Mouse (Mus musculus) CH12.LX (cell line): ENCODE results near the gene Herc1. TPM values are rescaled to one million over a fixed set of nuclear protein-coding genes. Genes with fewer than 3 reads are reported as not detected.

Experiments
- DNase-seq: peaks from one replicate; pipeline ENCODE4 v3.0.0-alpha.2; 2013; ENCODE audit errors: extremely low read depth
- H3K27ac ChIP-seq: 2 replicates; pipeline ENCODE4 v1.5.1; 2012; ENCODE audit warnings: low read depth, mild to moderate bottlenecking, control low read depth, moderate library complexity; ENCODE audit not compliant: insufficient read depth
- H3K27me3 ChIP-seq: replicated peaks from 2 replicates; pipeline ENCODE3; 2012; ENCODE audit warnings: inconsistent platforms
- H3K36me3 ChIP-seq, 2 experiments: replicated peaks in 1 of 2; 2 replicates each; pipeline versions ENCODE3 to v1.6.1; 2012; ENCODE audit warnings: inconsistent platforms in 1 of 2, low read length in 1 of 2, mild to moderate bottlenecking in 1 of 2, mixed read lengths in 1 of 2, moderate library complexity in 1 of 2; ENCODE audit not compliant: control insufficient read depth in 1 of 2, insufficient read depth in 1 of 2
- H3K4me1 ChIP-seq, 2 experiments: 2 replicates each; pipeline ENCODE4 v1.6.1; 2012; ENCODE audit warnings: inconsistent platforms in 1 of 2, moderate library complexity in 1 of 2; ENCODE audit not compliant: insufficient read depth in 2 of 2, control insufficient read depth in 1 of 2
- H3K4me2 ChIP-seq: 2 replicates; pipeline ENCODE4 v1.6.1; 2012; ENCODE audit warnings: low read depth, mild to moderate bottlenecking, control low read depth; ENCODE audit not compliant: poor library complexity, insufficient read depth, severe bottlenecking
- H3K4me3 ChIP-seq, 3 experiments: fragments of 150-350 bp in 1 of 3; sonication (generic) in 1 of 3; replicated peaks in 1 of 3; 2 replicates each; pipeline versions ENCODE3 to v1.5.1; 2011 to 2012; ENCODE audit warnings: low read depth in 2 of 3, low read length in 2 of 3, mild to moderate bottlenecking in 2 of 3, moderate library complexity in 2 of 3, control low read depth in 1 of 3, improper control_type of control experiment in 1 of 3, inconsistent platforms in 1 of 3, mixed read lengths in 1 of 3; ENCODE audit not compliant: poor library complexity in 1 of 3
- H3K79me2 ChIP-seq: replicated peaks from 2 replicates; pipeline ENCODE4 v1.6.1; 2012; ENCODE audit warnings: mild to moderate bottlenecking, moderate library complexity; ENCODE audit not compliant: control insufficient read depth, poor library complexity, insufficient read depth, severe bottlenecking; ENCODE audit errors: extremely low read depth
- H3K9ac ChIP-seq: 2 replicates; pipeline ENCODE4 v1.6.1; 2012; ENCODE audit warnings: low read depth, mild to moderate bottlenecking, control low read depth, moderate library complexity; ENCODE audit not compliant: insufficient read depth
- H3K9me3 ChIP-seq: replicated peaks from 2 replicates; pipeline ENCODE3; 2012; ENCODE audit warnings: low read length, inconsistent platforms, mixed read lengths
- BHLHE40 ChIP-seq: IDR thresholded peaks from 2 replicates; pipeline ENCODE4 v1.6.1; 2011; ENCODE audit warnings: mild to moderate bottlenecking, low read depth, low read length, improper control_type of control experiment
- CHD1 ChIP-seq: IDR thresholded peaks from 2 replicates; pipeline ENCODE4 v1.6.1; 2012; ENCODE audit warnings: low read depth, low read length, improper control_type of control experiment, inconsistent platforms
- CHD2 ChIP-seq: IDR thresholded peaks from 2 replicates; pipeline ENCODE4 v1.6.1; 2011; ENCODE audit warnings: low read length, improper control_type of control experiment
- CTCF ChIP-seq, 2 experiments: IDR thresholded peaks in 1 of 2; conservative IDR thresholded peaks in 1 of 2; 2 replicates each; pipeline ENCODE4 v1.5.1; 2011 to 2012; ENCODE audit warnings: low read depth in 2 of 2, low read length in 2 of 2, improper control_type of control experiment in 1 of 2, inconsistent platforms in 1 of 2, mild to moderate bottlenecking in 1 of 2, moderate library complexity in 1 of 2
- E2F4 ChIP-seq: IDR thresholded peaks from 2 replicates; pipeline ENCODE4 v1.6.1; 2011; ENCODE audit warnings: low read depth, low read length, improper control_type of control experiment; ENCODE audit not compliant: insufficient replicate concordance
- ELF1 ChIP-seq: IDR thresholded peaks from 2 replicates; pipeline ENCODE4 v1.6.1; 2014; ENCODE audit warnings: low read depth, mild to moderate bottlenecking, inconsistent platforms, low read length, improper control_type of control experiment
- ETS1 ChIP-seq: conservative IDR thresholded peaks from 2 replicates; pipeline ENCODE4 v1.6.1; 2012; ENCODE audit warnings: low read depth, mild to moderate bottlenecking, inconsistent platforms, low read length, improper control_type of control experiment, moderate library complexity
- GABPA ChIP-seq: IDR thresholded peaks from 2 replicates; pipeline ENCODE4 v1.6.1; 2012; ENCODE audit warnings: low read depth, low read length, improper control_type of control experiment, inconsistent platforms; ENCODE audit not compliant: insufficient replicate concordance
- HCFC1 ChIP-seq: IDR thresholded peaks from 2 replicates; pipeline ENCODE4 v1.6.1; 2012; ENCODE audit warnings: low read depth, mild to moderate bottlenecking, inconsistent platforms, low read length, improper control_type of control experiment
- KAT2A ChIP-seq: IDR thresholded peaks from 2 replicates; pipeline ENCODE4 v1.6.1; 2012; ENCODE audit warnings: low read length, improper control_type of control experiment, inconsistent platforms; ENCODE audit not compliant: insufficient replicate concordance
- MAFK ChIP-seq: IDR thresholded peaks from 2 replicates; pipeline ENCODE4 v1.6.1; 2011; ENCODE audit warnings: low read length, improper control_type of control experiment; ENCODE audit not compliant: insufficient replicate concordance
- MXI1 ChIP-seq: IDR thresholded peaks from 2 replicates; pipeline ENCODE4 v1.6.1; 2011; ENCODE audit warnings: mild to moderate bottlenecking, low read depth, low read length, improper control_type of control experiment
- MYC ChIP-seq: IDR thresholded peaks from 2 replicates; pipeline ENCODE4 v1.6.1; 2011; ENCODE audit warnings: low read depth, mild to moderate bottlenecking, improper control_type of control experiment, low read length
- NELFE ChIP-seq: IDR thresholded peaks from 2 replicates; pipeline ENCODE4 v1.6.1; 2011; ENCODE audit warnings: low read depth, low read length, improper control_type of control experiment
- NRF1 ChIP-seq: IDR thresholded peaks from 2 replicates; pipeline ENCODE4 v1.6.1; 2014; ENCODE audit warnings: low read depth, mild to moderate bottlenecking, inconsistent platforms, low read length, improper control_type of control experiment, moderate library complexity
- PAX5 ChIP-seq: IDR thresholded peaks from 2 replicates; pipeline ENCODE4 v1.6.1; 2012; ENCODE audit warnings: low read length, inconsistent platforms, mixed read lengths
- POLR2A ChIP-seq: IDR thresholded peaks from 2 replicates; pipeline ENCODE4 v1.6.1; 2011; ENCODE audit warnings: low read depth, mild to moderate bottlenecking, improper control_type of control experiment, low read length
- POLR2AphosphoS2 ChIP-seq: IDR thresholded peaks from 2 replicates; pipeline ENCODE4 v1.6.1; 2011; ENCODE audit warnings: low read depth, low read length, improper control_type of control experiment
- RAD21 ChIP-seq: IDR thresholded peaks from 2 replicates; pipeline ENCODE4 v1.6.1; 2011; ENCODE audit warnings: low read depth, mild to moderate bottlenecking, low read length, improper control_type of control experiment, moderate library complexity
- SIN3A ChIP-seq: IDR thresholded peaks from 2 replicates; pipeline ENCODE4 v1.6.1; 2012; ENCODE audit warnings: low read length, improper control_type of control experiment, inconsistent platforms
- ZMIZ1 ChIP-seq: IDR thresholded peaks from 2 replicates; pipeline ENCODE4 v1.6.1; 2012; ENCODE audit warnings: low read depth, mild to moderate bottlenecking, inconsistent platforms, low read length, improper control_type of control experiment
- ZNF384 ChIP-seq: IDR thresholded peaks from 2 replicates; pipeline ENCODE4 v1.6.1; 2012; ENCODE audit warnings: low read depth, low read length, improper control_type of control experiment, inconsistent platforms
- dilution Hi-C: fragments of 300-500 bp; cut with MboI; formaldehyde crosslinking; loops from 2 replicates; pipeline ENCODE4 v1.14.3; 2020; ENCODE audit warnings: low sequenced_read_pairs; ENCODE audit not compliant: extremely low pct_unique_long_range_greater_than_20kb, extremely low pct_ligation_motif_present
- in situ Hi-C: fragments of 300-500 bp; cut with MboI; formaldehyde crosslinking; loops from 3 replicates; pipeline ENCODE4 v1.14.3; 2019; ENCODE audit warnings: low sequenced_read_pairs, low pct_ligation_motif_present, low pct_unique_long_range_greater_than_20kb, mixed read lengths
- polyA plus RNA-seq: library from polyadenylated mRNA; unstranded; fragments of >175 nt; gene quantifications from 2 replicates; pipeline ENCODE4 v1.2.1, GENCODE M21; 2012; ENCODE audit warnings: low read depth; ENCODE audit not compliant: insufficient read length
- total RNA-seq, 2 experiments: library from RNA; depleted of rRNA; stranded (reverse); fragments of 300-350 nt in 1 of 2; fragments of >200 nt in 1 of 2; gene quantifications; 2 replicates each; pipeline ENCODE4 v1.2.3; 2012 to 2014

Herc1 gene
- total and polyA plus RNA-seq, 3 experiments: 33.2 to 45.2 (median 42.1) TPM

GRCm38 (mm10) chr9:66349144-66349859 lies 948 bp upstream of the Herc1 start:
- no peak overlapping the region for H3K27ac ChIP-seq

GRCm38 (mm10) chr9:66350788-66351430 lies 659 bp downstream of the Herc1 start:
- H3K4me2 ChIP-seq: peak overlapping the region; percentile 41; the same call in 1 of the 2 replicates
- H3K4me1 ChIP-seq: peaks cover 0 to 48% of the 10 kb centered on the region in 2 experiments; a peak in 2 of 4 replicates
- no peaks in the 10 kb centered on the region for H3K27me3 ChIP-seq
- peaks cover 0 to 2% of the 10 kb centered on the region in 2 experiments for H3K36me3 ChIP-seq
- dilution Hi-C loops: no loop called here
- H3K27ac ChIP-seq: peak overlapping the region; percentile 85
- TF ChIP-seq ZMIZ1 (no peak), SIN3A (0 out of 2 replicates have a peak, but pooled peaks have one; percentile 18), KAT2A (no peak), E2F4 (no peak), MXI1 (no peak), ZNF384 (no peak), CHD2 (no peak), GABPA (no peak)
- H3K79me2 ChIP-seq: peaks cover 37% of the 10 kb centered on the region
- in situ Hi-C loops: no loop called here
- H3K9ac ChIP-seq: peak overlapping the region; percentile 95
- DNase-seq: no peak
- H3K9me3 ChIP-seq: no peaks in the 10 kb centered on the region
- H3K4me3 ChIP-seq: peak overlapping the region; percentile 84 to 100 (median 95)

More at GRCm38 (mm10) chr9:66349144-66349859, 948 bp upstream of the Herc1 start:
- Histone ChIP-seq H3K4me3 (peak overlapping the region; percentile 84 to 95 (median 92)), H3K27me3 (no peaks in the 10 kb centered on the region), H3K36me3 (no peaks in the 10 kb centered on the region), H3K4me1 (peaks cover 0 to 43% of the 10 kb centered on the region in 2 experiments; a peak in 2 of 4 replicates), H3K9me3 (no peaks in the 10 kb centered on the region), H3K9ac (peak overlapping the region; percentile 95), H3K4me2 (peak overlapping the region; percentile 76), H3K79me2 (peaks cover 29% of the 10 kb centered on the region)
- no peak for TF ChIP-seq RAD21
- no peak for TF ChIP-seq MYC
- no peak for TF ChIP-seq HCFC1
- TF ChIP-seq PAX5: no peak
- TF ChIP-seq ETS1: no peak
- no peak for TF ChIP-seq CTCF (conservative IDR thresholded peaks at IDR 0.05 in 1 of 2, IDR thresholded peaks at IDR 0.05 in 1 of 2; ENCODE audit: low read depth in 2 of 2, low read length in 2 of 2)
- no peak for TF ChIP-seq KAT2A
- no peak for TF ChIP-seq ELF1
- no peak for TF ChIP-seq SIN3A
- no peak for TF ChIP-seq GABPA
- no peak for TF ChIP-seq POLR2A
- no peak for TF ChIP-seq NRF1
- no peak for TF ChIP-seq NELFE
- no peak for TF ChIP-seq CHD1
- TF ChIP-seq BHLHE40: no peak
- no peak for TF ChIP-seq ZNF384
- TF ChIP-seq POLR2AphosphoS2: no peak
- no peak for TF ChIP-seq MAFK
- dilution Hi-C loops (no loop called here), in situ Hi-C loops (no loop called here)
- DNase-seq: no peak
